Mouse (Mus musculus): ENCODE data around the gene Tmco3. TPM values are rescaled to one million over a fixed set of nuclear protein-coding genes. Genes with fewer than 3 reads are reported as not detected.
"Not testable (repeated sequence)": the region's sequence is repeated elsewhere in the genome, so short reads cannot be mapped to it uniquely, and the experiment has no call there.

The Tmco3 gene
- polyA plus RNA-seq, 1 experiment from 2014 or later = 32.1 TPM

DNA sequence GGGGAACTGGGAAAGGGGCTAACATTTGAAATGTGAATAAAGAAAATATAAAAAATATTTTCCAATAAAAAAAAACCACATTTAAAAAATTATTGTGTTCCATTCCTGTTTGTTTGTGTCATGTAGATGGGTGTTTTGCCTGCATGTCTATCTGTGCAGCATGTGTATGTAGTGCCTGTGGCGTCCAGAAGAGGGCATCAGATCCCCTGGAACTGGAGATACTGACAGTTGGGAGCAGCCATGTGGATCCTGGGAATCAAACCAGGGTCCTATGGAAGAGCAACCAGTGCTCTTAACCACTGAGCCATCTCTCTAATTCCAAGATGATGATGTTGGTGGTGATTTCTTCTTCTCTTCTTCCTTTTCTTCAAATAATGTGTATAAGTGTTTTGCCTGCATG is 46.7 kb downstream of the Tmco3 start:
- Histone ChIP-seq H3K27me3 (ENCODE audit: control insufficient read depth, insufficient read depth, low read length) (no peaks in the 10 kb centered on the region), H3K4me2 (ENCODE audit: low read depth, low read length) (no peak overlapping the region), H3K27ac (ENCODE audit: low read length) (no peak overlapping the region), H3K4me3 (ENCODE audit: low read length) (no peak overlapping the region), H3K9ac (ENCODE audit: low read length) (no peak overlapping the region), H3K9me3 (replicated peaks; ENCODE audit: control insufficient read depth, low read length) (no peaks in the 10 kb centered on the region), H3K36me3 (ENCODE audit: control insufficient read depth, insufficient read depth) (no peaks in the 10 kb centered on the region), H3K4me1 (ENCODE audit: control insufficient read depth, insufficient read depth, low read length) (peaks cover 6% of the 10 kb centered on the region; the same call in 1 of the 2 replicates)
- WGBS = 42% methylated on average over 1 of the region's 1 CpGs
- no peak for ATAC-seq (replicated peaks; ENCODE audit: extremely low read depth, insufficient read depth, low FRiP score)

- H3K4me2 ChIP-seq (ENCODE audit: low read depth, low read length); H3K4me3 ChIP-seq (ENCODE audit: low read length); ATAC-seq (replicated peaks; ENCODE audit: extremely low read depth, insufficient read depth, low FRiP score); H3K9me3 ChIP-seq (replicated peaks; ENCODE audit: control insufficient read depth, low read length); H3K27ac ChIP-seq (ENCODE audit: low read length); H3K36me3 ChIP-seq (ENCODE audit: control insufficient read depth, insufficient read depth); H3K27me3 ChIP-seq (ENCODE audit: control insufficient read depth, insufficient read depth, low read length); H3K9ac ChIP-seq (ENCODE audit: low read length): not testable (repeated sequence)
- peaks cover 17% of the 10 kb centered on the region for H3K4me1 ChIP-seq (ENCODE audit: control insufficient read depth, insufficient read depth, low read length)
- WGBS = 77% methylated on average over 6 of the region's 6 CpGs
Observed at GRCm38 (mm10) chr8:13337245-13337644, 49.3 kb downstream of the Tmco3 start.

GRCm38 (mm10) chr8:13337678-13338077 is 49.7 kb downstream of the Tmco3 start:
- Histone ChIP-seq H3K36me3 (ENCODE audit: control insufficient read depth, insufficient read depth) (peaks cover 10% of the 10 kb centered on the region; the same call in 1 of the 2 replicates), H3K9ac (ENCODE audit: low read length) (no peak overlapping the region), H3K9me3 (replicated peaks; ENCODE audit: control insufficient read depth, low read length) (no peaks in the 10 kb centered on the region), H3K4me2 (ENCODE audit: low read depth, low read length) (peak overlapping the region; percentile 94), H3K27ac (ENCODE audit: low read length) (no peak overlapping the region), H3K4me1 (ENCODE audit: control insufficient read depth, insufficient read depth, low read length) (peaks cover 17% of the 10 kb centered on the region), H3K4me3 (ENCODE audit: low read length) (no peak overlapping the region), H3K27me3 (ENCODE audit: control insufficient read depth, insufficient read depth, low read length) (no peaks in the 10 kb centered on the region)
- WGBS = 71% methylated on average over 3 of the region's 3 CpGs
- no peak for ATAC-seq (replicated peaks; ENCODE audit: extremely low read depth, insufficient read depth, low FRiP score)

DNA sequence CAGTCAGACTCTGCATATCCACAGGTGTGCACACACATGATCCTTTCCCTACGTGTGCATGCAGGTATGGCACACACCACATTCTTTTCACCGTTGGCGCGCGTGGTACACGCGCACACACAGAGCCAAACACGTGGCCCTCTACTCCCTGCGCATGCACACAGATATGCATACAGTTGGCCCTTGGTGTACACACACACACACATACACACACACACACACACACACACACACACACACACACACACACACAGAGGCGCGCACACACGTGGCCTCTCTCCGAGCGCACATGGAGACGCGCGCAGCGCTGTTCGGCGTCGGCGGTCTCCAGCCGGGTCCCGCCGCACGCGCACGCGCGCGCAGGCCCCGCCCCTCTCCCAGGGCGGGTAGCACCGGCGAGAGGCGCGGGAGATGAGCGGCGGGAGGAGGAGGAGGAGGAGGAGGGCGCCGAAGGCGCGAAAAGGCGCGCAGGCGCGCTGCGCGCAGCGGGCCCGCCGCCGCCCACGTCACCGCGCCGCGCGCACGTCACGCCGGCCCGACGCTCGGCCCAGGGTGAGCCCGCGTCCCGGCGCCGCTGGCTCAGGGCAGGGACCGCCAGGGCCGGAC is 50.4 kb downstream of the Tmco3 start, which contains the start of gene Tfdp1:
Gene Tfdp1, plus strand, starts transcription at position 497 of the 606 bp plus-strand sequence.
- Histone ChIP-seq H3K27me3 (ENCODE audit: control insufficient read depth, insufficient read depth, low read length) (no peaks in the 10 kb centered on the region), H3K9ac (ENCODE audit: low read length) (peak within 1 kb of the TSS; percentile 94), H3K4me1 (ENCODE audit: control insufficient read depth, insufficient read depth, low read length) (peaks cover 17% of the 10 kb centered on the region), H3K9me3 (replicated peaks; ENCODE audit: control insufficient read depth, low read length) (no peaks in the 10 kb centered on the region), H3K4me3 (ENCODE audit: low read length) (peak within 1 kb of the TSS; percentile 85), H3K4me2 (ENCODE audit: low read depth, low read length) (peak within 1 kb of the TSS; percentile 94), H3K36me3 (ENCODE audit: control insufficient read depth, insufficient read depth) (peaks cover 13% of the 10 kb centered on the region), H3K27ac (ENCODE audit: low read length) (peak within 1 kb of the TSS; percentile 74)
- peak; percentile 93 for ATAC-seq (replicated peaks; ENCODE audit: extremely low read depth, insufficient read depth, low FRiP score)
- 1% methylated on average over 39 of the region's 72 CpGs for WGBS

DNA sequence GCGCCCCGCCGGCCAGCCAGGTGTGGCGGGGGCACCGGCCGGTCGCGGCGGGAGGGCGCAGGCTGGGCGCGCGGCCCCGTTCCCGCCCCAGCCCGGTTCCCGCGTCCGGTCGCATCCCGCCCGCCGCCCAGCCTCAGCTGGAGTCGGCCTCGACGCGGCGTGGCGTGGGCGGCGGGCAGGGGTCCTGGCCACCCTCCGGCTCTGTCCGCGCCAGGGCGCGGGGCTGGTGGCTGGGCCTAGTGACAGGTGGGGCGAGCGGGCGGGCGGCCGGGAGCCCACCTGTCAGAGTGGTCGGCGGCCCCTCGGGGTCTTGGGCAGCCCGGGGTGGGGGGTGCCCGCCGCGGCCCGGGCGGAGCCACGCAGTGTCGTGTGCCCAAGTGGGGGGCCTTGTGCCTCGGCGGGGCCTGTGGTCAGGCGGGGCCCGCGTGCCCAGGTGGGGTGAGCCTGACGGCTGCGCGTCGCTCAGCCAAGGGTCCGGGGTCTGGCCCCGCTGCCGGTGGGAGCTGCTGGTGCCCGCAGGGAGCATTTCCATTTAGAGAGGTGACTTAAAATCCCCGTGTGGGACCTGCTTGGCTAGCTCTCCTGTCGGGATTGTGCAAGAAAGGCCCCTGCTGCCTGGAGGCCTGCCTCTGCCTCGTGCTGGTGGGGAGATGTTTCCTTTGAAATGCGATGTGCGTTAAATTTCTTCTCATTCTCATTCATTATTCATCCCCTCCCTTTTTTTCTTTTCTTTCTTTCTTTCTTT is 51.1 kb downstream of the Tmco3 start:
- peak overlapping the region; percentile 94 for H3K9ac ChIP-seq (ENCODE audit: low read length)
- H3K36me3 ChIP-seq (ENCODE audit: control insufficient read depth, insufficient read depth) = peaks cover 20% of the 10 kb centered on the region
- WGBS = under 1% methylated on average over 57 of the region's 70 CpGs
- no peaks in the 10 kb centered on the region for H3K9me3 ChIP-seq (replicated peaks; ENCODE audit: control insufficient read depth, low read length)
- peak overlapping the region; percentile 94 for H3K4me2 ChIP-seq (ENCODE audit: low read depth, low read length)
- H3K4me3 ChIP-seq (ENCODE audit: low read length) = peak overlapping the region; percentile 85
- peak overlapping the region; percentile 74 for H3K27ac ChIP-seq (ENCODE audit: low read length)
- peaks cover 17% of the 10 kb centered on the region for H3K4me1 ChIP-seq (ENCODE audit: control insufficient read depth, insufficient read depth, low read length)
- ATAC-seq (replicated peaks; ENCODE audit: extremely low read depth, insufficient read depth, low FRiP score) = peak; percentile 53
- H3K27me3 ChIP-seq (ENCODE audit: control insufficient read depth, insufficient read depth, low read length) = no peaks in the 10 kb centered on the region

DNA sequence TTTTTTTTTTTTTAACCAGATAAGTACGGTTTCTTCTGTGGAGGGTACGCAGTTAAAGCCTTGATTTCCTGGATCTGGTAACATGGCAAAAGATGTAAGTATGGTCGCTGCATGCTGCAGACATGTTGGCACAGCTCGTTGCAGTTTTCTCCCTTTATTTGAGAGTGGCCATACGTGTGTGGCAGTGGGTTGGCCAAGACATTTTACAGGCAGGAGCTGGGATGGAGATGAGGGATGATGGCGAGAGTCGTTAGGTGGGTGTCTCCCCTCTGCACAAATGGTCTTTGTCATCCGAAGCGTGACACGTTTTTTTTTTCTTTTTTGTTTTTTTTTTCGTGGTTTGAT is 51.6 kb downstream of the Tmco3 start:
- H3K4me1 ChIP-seq (ENCODE audit: control insufficient read depth, insufficient read depth, low read length) = peaks cover 17% of the 10 kb centered on the region
- peak overlapping the region; percentile 94 for H3K9ac ChIP-seq (ENCODE audit: low read length)
- peak overlapping the region; percentile 85 for H3K4me3 ChIP-seq (ENCODE audit: low read length)
- H3K27ac ChIP-seq (ENCODE audit: low read length) = no peak overlapping the region
- H3K27me3 ChIP-seq (ENCODE audit: control insufficient read depth, insufficient read depth, low read length) = no peaks in the 10 kb centered on the region
- H3K9me3 ChIP-seq (replicated peaks; ENCODE audit: control insufficient read depth, low read length) = no peaks in the 10 kb centered on the region
- 20% methylated on average over 11 of the region's 11 CpGs for WGBS
- peak overlapping the region; percentile 94 for H3K4me2 ChIP-seq (ENCODE audit: low read depth, low read length)
- ATAC-seq (replicated peaks; ENCODE audit: extremely low read depth, insufficient read depth, low FRiP score) = no peak
- H3K36me3 ChIP-seq (ENCODE audit: control insufficient read depth, insufficient read depth) = peaks cover 25% of the 10 kb centered on the region

GRCm38 (mm10) chr8:13340650-13341049 is 52.7 kb downstream of the Tmco3 start:
- WGBS = 85% methylated on average over 8 of the region's 8 CpGs
- Histone ChIP-seq H3K4me2 (ENCODE audit: low read depth, low read length) (no peak overlapping the region), H3K4me1 (ENCODE audit: control insufficient read depth, insufficient read depth, low read length) (peaks cover 17% of the 10 kb centered on the region), H3K9ac (ENCODE audit: low read length) (no peak overlapping the region), H3K9me3 (replicated peaks; ENCODE audit: control insufficient read depth, low read length) (no peaks in the 10 kb centered on the region), H3K27ac (ENCODE audit: low read length) (no peak overlapping the region), H3K4me3 (ENCODE audit: low read length) (no peak overlapping the region), H3K36me3 (ENCODE audit: control insufficient read depth, insufficient read depth) (peaks cover 25% of the 10 kb centered on the region), H3K27me3 (ENCODE audit: control insufficient read depth, insufficient read depth, low read length) (no peaks in the 10 kb centered on the region)
- no peak for ATAC-seq (replicated peaks; ENCODE audit: extremely low read depth, insufficient read depth, low FRiP score)

DNA sequence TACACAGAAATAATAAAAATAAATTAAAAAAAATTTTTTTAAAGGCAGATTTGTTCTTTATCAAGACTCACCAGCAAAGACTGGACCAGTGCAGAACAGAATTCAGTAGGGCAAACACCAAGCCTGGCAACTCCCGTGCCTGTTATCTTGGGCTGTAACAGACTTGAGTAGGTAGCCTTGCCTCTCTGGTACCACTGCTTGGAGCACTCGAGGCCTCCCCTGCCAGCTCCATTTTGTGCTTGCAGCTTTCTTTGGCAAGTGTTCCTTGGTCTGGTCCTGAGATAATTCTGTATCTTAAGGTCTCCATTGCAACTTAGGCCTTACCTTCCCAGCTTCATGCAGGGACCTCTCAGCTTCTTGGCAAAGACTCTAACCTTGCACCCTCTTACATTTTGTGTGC is 54.4 kb downstream of the Tmco3 start:
- Histone ChIP-seq H3K36me3 (ENCODE audit: control insufficient read depth, insufficient read depth) (peaks cover 37% of the 10 kb centered on the region), H3K4me3 (ENCODE audit: low read length) (no peak overlapping the region), H3K27ac (ENCODE audit: low read length) (no peak overlapping the region), H3K27me3 (ENCODE audit: control insufficient read depth, insufficient read depth, low read length) (no peaks in the 10 kb centered on the region), H3K4me1 (ENCODE audit: control insufficient read depth, insufficient read depth, low read length) (peaks cover 17% of the 10 kb centered on the region), H3K4me2 (ENCODE audit: low read depth, low read length) (no peak overlapping the region), H3K9me3 (replicated peaks; ENCODE audit: control insufficient read depth, low read length) (no peaks in the 10 kb centered on the region), H3K9ac (ENCODE audit: low read length) (no peak overlapping the region)
- WGBS = 61% methylated on average over 2 of the region's 2 CpGs
- ATAC-seq (replicated peaks; ENCODE audit: extremely low read depth, insufficient read depth, low FRiP score) = no peak

DNA sequence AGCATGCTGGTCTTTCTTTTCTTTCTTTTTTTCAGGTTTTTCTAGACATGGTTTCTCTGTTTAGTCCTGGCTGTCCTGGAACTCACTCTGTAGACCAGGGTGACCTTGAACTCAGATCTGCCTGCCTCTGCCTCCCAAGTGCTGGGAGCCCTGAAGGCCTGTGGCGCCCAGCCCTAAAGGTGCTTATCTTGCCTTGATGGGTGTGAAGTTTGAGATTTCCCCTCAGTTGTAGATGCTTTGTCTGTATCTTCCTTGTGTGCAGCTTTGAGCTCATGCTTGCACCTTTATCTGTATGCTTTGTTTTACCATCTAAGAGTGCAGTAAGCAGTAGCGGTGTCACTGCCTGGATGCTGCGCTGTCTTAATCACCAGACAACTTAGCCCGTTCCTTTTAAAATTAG is 55.1 kb downstream of the Tmco3 start:
- no peak overlapping the region for H3K27ac ChIP-seq (ENCODE audit: low read length)
- H3K27me3 ChIP-seq (ENCODE audit: control insufficient read depth, insufficient read depth, low read length) = no peaks in the 10 kb centered on the region
- WGBS = 82% methylated on average over 4 of the region's 4 CpGs
- ATAC-seq (replicated peaks; ENCODE audit: extremely low read depth, insufficient read depth, low FRiP score) = no peak
- H3K4me1 ChIP-seq (ENCODE audit: control insufficient read depth, insufficient read depth, low read length) = peaks cover 13% of the 10 kb centered on the region
- H3K9me3 ChIP-seq (replicated peaks; ENCODE audit: control insufficient read depth, low read length) = no peaks in the 10 kb centered on the region
- H3K36me3 ChIP-seq (ENCODE audit: control insufficient read depth, insufficient read depth) = peaks cover 45% of the 10 kb centered on the region
- H3K4me3 ChIP-seq (ENCODE audit: low read length) = no peak overlapping the region
- no peak overlapping the region for H3K9ac ChIP-seq (ENCODE audit: low read length)
- H3K4me2 ChIP-seq (ENCODE audit: low read depth, low read length) = no peak overlapping the region
